Comparison of ENCODE assay signal across 27 mouse cellular contexts in the genomic region with DNA sequence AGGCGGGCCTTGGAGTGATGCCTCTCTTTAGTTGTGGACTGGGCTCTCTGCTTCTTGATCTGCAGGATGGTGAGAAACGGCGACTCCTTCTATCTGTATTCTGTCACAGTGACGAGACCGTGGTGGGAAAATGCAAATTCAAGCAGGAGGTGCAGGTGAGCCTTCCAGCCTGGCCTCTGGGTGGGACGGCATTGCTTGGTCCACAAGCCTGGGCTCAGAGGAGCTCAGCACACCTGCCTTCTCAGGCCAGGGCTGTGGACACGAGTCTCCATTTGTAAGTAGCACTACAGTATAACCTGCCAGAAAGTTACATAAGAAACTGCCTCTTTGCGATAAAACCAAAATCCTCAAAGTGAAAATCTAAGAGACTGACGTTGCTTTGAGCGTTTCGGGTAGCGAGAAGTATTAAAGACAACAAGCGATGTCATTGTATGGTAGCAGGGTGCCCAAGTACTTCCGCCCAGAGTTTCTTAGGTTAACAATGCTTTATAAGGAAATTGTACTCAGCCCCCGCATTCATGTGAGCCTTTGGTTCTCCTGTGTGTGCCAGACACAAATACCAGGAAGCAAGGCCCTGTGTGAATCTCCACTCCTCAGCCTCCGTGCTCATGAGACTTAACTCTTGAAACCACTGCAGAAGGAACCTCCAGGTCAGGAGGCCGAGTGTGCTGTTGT. TPM values are rescaled to one million over a fixed set of nuclear protein-coding genes. Genes with fewer than 3 reads are reported as not detected.
DNase-seq lines count a peak whose midpoint lies in the region; ATAC-seq and TF ChIP-seq lines count a peak whose summit lies in the region.
"Had no signal": no experiment of that assay in that cellular context is flagged by ENCODE, and none has a peak within 500 bp of the region (broad histone marks: within the 10 kb centered on the region; RNA-seq: fewer than 3 reads in every experiment).

No protein-coding gene starts in this region.

- no peak for ATAC-seq in intestine, embryonic 16.5 days
- no peak for ATAC-seq in intestine, postnatal 0 days
- 0 out of 2 replicates have a peak, but pooled peaks have one; percentile 7 for ATAC-seq in granulocyte monocyte progenitor cell, adult 5-6 weeks (replicated peaks; ENCODE audit: poor library complexity, severe bottlenecking)
- ATAC-seq in stomach, postnatal 0 days (ENCODE audit: low FRiP score, low TSS enrichment) = peak; percentile 12; the same call in 1 of the 2 replicates
- ATAC-seq: forebrain, embryonic 16.5 days; hindbrain, embryonic 16.5 days; liver, embryonic 12.5 days; midbrain, embryonic 13.5 days had no signal

- no peak overlapping the region for H3K4me2 ChIP-seq in intestine, embryonic 16.5 days (ENCODE audit: low read depth, low read length)
- H3K4me2 ChIP-seq in intestine, postnatal 0 days (replicated peaks; ENCODE audit: low read depth) = no peak overlapping the region
- no peak overlapping the region for H3K4me2 ChIP-seq in stomach, postnatal 0 days (replicated peaks; ENCODE audit: low read depth)
- H3K4me2 ChIP-seq: liver, embryonic 12.5 days; midbrain, embryonic 13.5 days; neural tube, embryonic 15.5 days had no signal

- H3K9me3 ChIP-seq in intestine, embryonic 16.5 days (ENCODE audit: control insufficient read depth, low read length) = no peaks in the 10 kb centered on the region; the same call in 1 of the 2 replicates
- H3K9me3 ChIP-seq in intestine, postnatal 0 days (ENCODE audit: control insufficient read depth) = no peaks in the 10 kb centered on the region
- no peaks in the 10 kb centered on the region for H3K9me3 ChIP-seq in stomach, postnatal 0 days (ENCODE audit: control insufficient read depth, low read length)
- H3K9me3 ChIP-seq: liver, embryonic 12.5 days; midbrain, embryonic 13.5 days; neural tube, embryonic 15.5 days had no signal

- no peak for TF ChIP-seq EP300 in stomach, postnatal 0 days (optimal IDR thresholded peaks at IDR 0.05)

- H3K9ac ChIP-seq in intestine, embryonic 16.5 days (ENCODE audit: low read depth, low read length) = no peak overlapping the region
- H3K9ac ChIP-seq in intestine, postnatal 0 days (ENCODE audit: low read depth, low read length) = no peak overlapping the region
- H3K9ac ChIP-seq in stomach, postnatal 0 days (ENCODE audit: low read length) = no peak overlapping the region
- H3K9ac ChIP-seq: liver, embryonic 12.5 days; midbrain, embryonic 13.5 days; neural tube, embryonic 15.5 days had no signal

- H3K36me3 ChIP-seq in intestine, embryonic 16.5 days (ENCODE audit: control insufficient read depth, insufficient read depth, low read length) = peaks cover 3% of the 10 kb centered on the region; the same call in 1 of the 2 replicates
- peaks cover 14% of the 10 kb centered on the region for H3K36me3 ChIP-seq in intestine, postnatal 0 days (ENCODE audit: control insufficient read depth, insufficient read depth)
- H3K36me3 ChIP-seq in stomach, postnatal 0 days (ENCODE audit: control insufficient read depth, insufficient read depth, low read length) = peaks cover 4% of the 10 kb centered on the region; the same call in 1 of the 2 replicates

- H3K4me3 ChIP-seq in intestine, embryonic 16.5 days (ENCODE audit: low read length) = no peak overlapping the region
- H3K4me3 ChIP-seq in intestine, postnatal 0 days (ENCODE audit: low read depth, low read length) = no peak overlapping the region
- H3K4me3 ChIP-seq in stomach, postnatal 0 days (ENCODE audit: low read depth, low read length) = no peak overlapping the region
- H3K4me3 ChIP-seq: liver, embryonic 12.5 days; midbrain, embryonic 13.5 days; neural tube, embryonic 15.5 days had no signal

- TF ChIP-seq CTCF in intestine, postnatal 0 days (IDR thresholded peaks at IDR 0.05; ENCODE audit: low read depth) = no peak
- no peak for TF ChIP-seq CTCF in stomach, postnatal 0 days (IDR thresholded peaks at IDR 0.05; ENCODE audit: low read depth)

- H3K27me3 ChIP-seq in intestine, embryonic 16.5 days (replicated peaks; ENCODE audit: control insufficient read depth, insufficient read depth, low read length) = no peaks in the 10 kb centered on the region
- H3K27me3 ChIP-seq in intestine, postnatal 0 days (replicated peaks; ENCODE audit: control insufficient read depth, insufficient read depth, low read length) = no peaks in the 10 kb centered on the region
- no peaks in the 10 kb centered on the region for H3K27me3 ChIP-seq in stomach, postnatal 0 days (ENCODE audit: control insufficient read depth, insufficient read depth, low read length)
- H3K27me3 ChIP-seq: CH12.LX; liver, embryonic 12.5 days; midbrain, embryonic 13.5 days; neural tube, embryonic 15.5 days had no signal

- WGBS in intestine, embryonic 16.5 days = 80% methylated on average over 17 of the region's 17 CpGs
- WGBS in intestine, postnatal 0 days = 77% methylated on average over 17 of the region's 17 CpGs
- 60% methylated on average over 17 of the region's 17 CpGs for WGBS in stomach, postnatal 0 days

- no peaks in the 10 kb centered on the region for H3K4me1 ChIP-seq in intestine, embryonic 16.5 days (ENCODE audit: control insufficient read depth, insufficient read depth, low read length)
- H3K4me1 ChIP-seq in intestine, postnatal 0 days (replicated peaks; ENCODE audit: control insufficient read depth, insufficient read depth, low read length) = peaks cover 3% of the 10 kb centered on the region; the same call in 1 of the 2 replicates
- H3K4me1 ChIP-seq in stomach, postnatal 0 days (replicated peaks; ENCODE audit: control insufficient read depth, insufficient read depth) = no peaks in the 10 kb centered on the region; the same call in 1 of the 2 replicates
- H3K4me1 ChIP-seq: liver, embryonic 12.5 days had no signal

- peak; percentile 38 for DNase-seq in right cerebral cortex, postnatal 25 days
- DNase-seq in right cerebral cortex, postnatal 36 days (ENCODE audit: low spot score in 2 of 2) = no peak
- no peak for DNase-seq in stomach, postnatal 0 days (ENCODE audit: low spot score)
- DNase-seq in adrenal gland, postnatal 10 days = no peak
- DNase-seq: cerebellum, adult 11-12 months; thymus, postnatal 14 days had no signal

- peak overlapping the region; percentile 63 for H3K27ac ChIP-seq in intestine, embryonic 16.5 days (ENCODE audit: low read length)
- no peak overlapping the region for H3K27ac ChIP-seq in intestine, postnatal 0 days (ENCODE audit: low read depth, low read length)
- H3K27ac ChIP-seq in stomach, postnatal 0 days (replicated peaks) = peak overlapping the region; percentile 65; the same call in 1 of the 2 replicates
- H3K27ac ChIP-seq: kidney, postnatal 0 days; liver, embryonic 12.5 days; macrophage; midbrain, embryonic 13.5 days; neural tube, embryonic 15.5 days had no signal

RNA-seq across cellular contexts. Expression of a gene that starts 54.7 kb away (rescaled TPM):
- not detected in 2 replicates for polyA plus RNA-seq in intestine, embryonic 16.5 days (2015; fragmentation: Nextera tagmentation; extraction: Ambion mirVana)
- not detected in 2 replicates for polyA plus RNA-seq in intestine, postnatal 0 days (2015; fragmentation: Nextera tagmentation; extraction: Ambion mirVana)
- total RNA-seq in granulocyte monocyte progenitor cell, adult 5-6 weeks (2014; fragmentation: Nextera tagmentation) = not detected in 2 replicates
- not detected in 2 replicates for total RNA-seq in granulocyte monocyte progenitor cell, adult 5-6 weeks (2017)
- not detected in 2 replicates for polyA plus RNA-seq in stomach, postnatal 0 days (2015; fragmentation: Nextera tagmentation; extraction: Ambion mirVana)
- total RNA-seq in adrenal gland, postnatal 10 days (2021) = not detected
- total RNA-seq: adrenal gland, adult 18-20 months; CH12.LX; common myeloid progenitor, adult 5-6 weeks; gastrocnemius, adult 8-10 months; heart, postnatal 25 days; layer of hippocampus, adult 18-20 months; left cerebral cortex, adult 18-20 months had no signal
- polyA plus RNA-seq: brain, embryonic 14.5 days; embryonic facial prominence, embryonic 11.5 days; forebrain, embryonic 16.5 days; hindbrain, embryonic 16.5 days; kidney, postnatal 0 days; limb, embryonic 11.5 days; liver, embryonic 12.5 days; macrophage; midbrain, embryonic 13.5 days; neural tube, embryonic 15.5 days; stomach, embryonic 14.5 days had no signal

Comparison
In these comparisons a context has a peak if more than half of its experiments do, and no peak if none do; other contexts are left out.
1. ATAC-seq: peak in granulocyte monocyte progenitor cell, adult 5-6 weeks (single experiment) and stomach, postnatal 0 days (single experiment); none in intestine, embryonic 16.5 days (single experiment) and intestine, postnatal 0 days (single experiment).